Mouse (Mus musculus) brain, embryonic 14.5 days (tissue): ENCODE measurements at regions not wholly inside any gene's neighbourhood (a gene's known extent, or its start where the extent isn't known, plus 50 kb on each side); places are given as distances from the start of the nearest gene placed in this dataset.

Experiments used
- DNase-seq: peaks from one replicate; pipeline ENCODE4 v3.0.0-alpha.2; 2011; ENCODE audit warnings: low read depth
- CTCF ChIP-seq: fragments of 200-500 bp; IDR thresholded peaks from 2 replicates; pipeline ENCODE4 v1.5.1; 2012; ENCODE audit warnings: inconsistent platforms, mild to moderate bottlenecking, moderate library complexity, borderline replicate concordance; ENCODE audit not compliant: insufficient read depth, insufficient read length; ENCODE audit errors: extremely low read depth
- POLR2A ChIP-seq: fragments of 200-500 bp; IDR thresholded peaks from 2 replicates; pipeline ENCODE4 v1.6.1; 2012; ENCODE audit warnings: mild to moderate bottlenecking, inconsistent platforms, borderline replicate concordance; ENCODE audit not compliant: poor library complexity, insufficient read depth, insufficient read length, severe bottlenecking; ENCODE audit errors: extremely low read depth

GRCm38 (mm10) chr3:43783000-43783588 is 1595.1 kb upstream of the Pcdh10 start:
- DNase-seq, result peak; percentile 88
- peak; percentile 65; the same call in 1 of the 2 replicates for TF ChIP-seq CTCF
- TF ChIP-seq POLR2A, result no peak

- TF ChIP-seq POLR2A, result no peak
- TF ChIP-seq CTCF, result peak; percentile 25; the same call in 1 of the 2 replicates
- DNase-seq, result peak; percentile 35
Measured at GRCm38 (mm10) chr3:43784170-43784569, 1594.0 kb upstream of the Pcdh10 start.
